Mouse (Mus musculus) cerebellum, postnatal 25 days (tissue): ENCODE data around the gene Lsm7.

Experiments used
- DNase-seq, 2 experiments: peaks; one replicate each; pipeline ENCODE4 v3.0.0; 2021; ENCODE audit warnings: mixed read lengths in 2 of 2

Lsm7 gene

DNA sequence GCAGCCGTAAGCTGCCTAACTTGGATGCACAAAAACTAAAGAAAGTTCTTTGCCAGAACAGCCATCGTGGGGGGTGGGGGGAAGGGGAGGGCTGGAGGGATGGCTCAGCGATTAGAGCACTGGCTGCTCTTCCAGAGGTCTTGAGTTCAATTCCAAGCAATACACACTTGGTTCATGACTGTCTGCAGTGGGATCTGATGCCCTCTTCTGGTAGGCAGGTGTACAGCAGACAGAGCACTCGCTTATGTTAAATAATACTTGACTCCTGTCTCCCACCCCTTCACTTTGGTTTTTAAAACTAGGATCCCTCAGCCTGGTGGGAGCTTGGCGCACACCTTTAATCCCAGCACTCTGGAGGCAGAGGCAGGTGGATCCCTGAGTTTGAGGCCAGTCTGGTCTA, 21.0 kb upstream of the Lsm7 start:
- DNase-seq, result peak; percentile 78 to 86

DNA sequence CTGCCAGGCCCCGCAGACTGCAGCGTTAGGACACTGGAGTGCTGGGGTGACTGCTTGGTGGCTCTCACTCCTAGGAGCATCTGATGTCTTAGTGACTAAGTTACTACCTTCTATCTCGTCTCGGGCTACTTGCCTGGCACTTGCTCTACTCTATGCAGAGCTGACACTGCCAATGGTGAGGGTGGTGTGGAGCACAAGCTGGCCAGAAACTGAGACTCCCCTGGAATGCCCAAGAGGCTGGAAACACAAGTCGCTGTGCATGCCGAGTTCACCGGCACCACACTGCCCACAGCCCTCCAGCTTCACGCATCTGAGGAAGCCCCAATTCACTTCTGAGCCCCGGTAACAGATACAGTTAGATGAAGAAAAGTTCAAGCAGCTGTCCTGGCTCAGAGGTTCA, 19.0 kb upstream of the Lsm7 start:
- DNase-seq, result no peak

DNA sequence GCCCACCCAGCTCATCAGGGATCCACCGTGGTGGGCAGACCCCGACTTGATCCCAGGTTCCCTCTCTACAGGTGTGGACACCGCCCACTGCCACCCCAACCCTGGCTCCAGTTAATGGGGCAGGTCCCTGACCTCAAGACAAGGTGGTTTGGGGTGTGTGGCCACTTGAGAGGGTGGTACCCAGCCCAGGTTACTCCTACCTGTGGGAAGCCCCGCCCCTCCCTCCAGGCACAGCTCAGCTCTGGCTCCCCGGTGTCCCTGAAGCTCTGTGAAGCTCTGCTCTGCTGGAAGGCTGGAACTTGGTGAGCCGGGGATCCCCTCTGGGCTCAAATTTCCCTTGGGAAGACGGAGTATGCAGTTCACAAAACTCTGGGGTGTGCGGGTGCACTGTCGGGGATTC, 16.6 kb upstream of the Lsm7 start, which contains the start of gene Tmprss9:
Tmprss9 (plus strand) TSS at position 268 of the 400 bp plus-strand sequence.
- DNase-seq, result peak in 1 of 2 experiments; percentile 31

DNA sequence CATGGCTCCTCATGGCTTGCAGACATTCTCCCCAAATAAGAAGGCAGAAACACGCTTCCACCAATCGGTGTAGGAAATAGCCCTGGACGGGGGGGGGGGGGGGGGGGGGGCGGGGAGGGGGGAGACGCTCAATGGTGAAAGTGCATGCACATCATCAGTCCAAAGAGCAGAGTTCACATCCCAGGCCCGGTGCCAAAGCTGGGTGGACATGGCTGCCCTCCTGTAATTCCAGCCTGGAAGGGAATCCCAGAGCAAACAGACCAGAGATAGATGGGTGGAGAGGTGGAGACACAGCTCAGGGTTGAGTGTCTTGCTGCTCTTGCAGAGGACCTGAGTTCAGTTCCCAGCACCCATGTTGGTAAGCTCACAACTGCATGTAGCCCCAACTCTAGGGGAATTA, 16.0 kb upstream of the Lsm7 start:
- DNase-seq, result peak in 1 of 2 experiments; percentile 50

DNA sequence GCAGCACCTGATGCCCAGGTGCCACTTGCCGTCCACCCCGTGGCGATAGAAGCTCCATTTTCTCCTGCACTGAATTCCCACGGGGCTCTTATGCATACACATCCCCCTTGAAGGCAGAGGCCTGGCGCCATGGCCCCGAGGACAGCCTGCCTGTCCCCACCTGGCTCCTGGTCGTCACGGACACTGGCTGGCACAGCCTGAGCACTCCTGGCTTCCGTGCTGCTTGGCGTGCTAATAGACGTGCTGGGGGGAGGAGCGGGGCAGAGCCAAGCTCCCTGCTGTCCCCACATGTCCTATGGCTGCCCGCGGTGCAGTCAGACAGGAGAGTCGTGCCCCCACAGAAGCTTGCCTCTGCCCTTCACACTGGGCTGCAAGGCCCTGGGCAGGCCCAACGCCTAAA, 9.4 kb upstream of the Lsm7 start:
- DNase-seq, result peak; percentile 87 to 88

DNA sequence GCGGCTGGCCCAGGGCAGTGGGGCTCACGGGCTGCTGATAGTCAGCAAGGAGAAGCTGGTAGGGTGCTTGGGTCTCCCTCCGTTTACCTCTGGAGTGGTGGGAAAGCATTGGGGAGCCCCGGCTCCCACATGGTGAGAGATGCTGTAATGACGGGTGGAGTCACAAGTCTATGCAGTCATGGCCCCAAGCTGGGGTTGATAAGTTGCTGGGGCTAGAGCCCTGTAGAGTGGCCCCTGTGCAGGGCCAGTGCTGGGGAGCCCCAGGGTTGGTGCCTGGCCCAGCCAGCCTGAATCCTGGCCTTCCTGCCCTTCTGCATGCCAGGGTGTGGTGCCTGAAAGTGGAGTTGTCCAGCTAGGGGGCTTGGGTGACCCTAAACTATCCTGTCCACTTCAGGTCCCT, 7.3 kb upstream of the Lsm7 start:
- no peak for DNase-seq

DNA sequence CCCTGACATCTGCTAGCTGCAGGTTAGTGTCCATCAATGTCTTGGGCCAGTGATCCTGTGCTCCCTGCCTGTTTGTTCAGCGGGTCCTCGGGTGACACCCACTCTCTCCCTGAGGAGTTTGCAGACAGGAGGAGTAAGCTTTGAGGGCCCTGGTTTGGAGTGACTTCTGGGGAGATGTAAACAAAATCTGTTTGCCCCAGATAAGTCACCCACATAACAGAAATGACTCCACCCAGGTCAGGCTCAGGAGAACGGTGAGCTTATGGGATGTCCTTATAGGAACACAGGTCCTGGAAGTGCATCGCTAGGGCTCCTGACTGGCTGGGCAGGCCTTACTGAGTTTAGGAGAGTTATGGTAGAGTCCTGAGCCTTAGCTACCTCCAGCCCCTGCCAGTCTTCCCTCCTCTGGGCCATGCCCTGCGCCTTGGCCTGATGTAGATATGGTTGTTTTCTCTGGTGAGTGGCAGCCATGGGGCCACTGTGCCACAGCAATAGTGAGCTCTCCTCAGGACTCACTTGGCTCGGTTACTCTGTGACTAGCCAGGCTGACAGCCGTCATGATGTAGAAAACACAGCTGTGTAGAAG, 3.4 kb upstream of the Lsm7 start:
- DNase-seq, result no peak

DNA sequence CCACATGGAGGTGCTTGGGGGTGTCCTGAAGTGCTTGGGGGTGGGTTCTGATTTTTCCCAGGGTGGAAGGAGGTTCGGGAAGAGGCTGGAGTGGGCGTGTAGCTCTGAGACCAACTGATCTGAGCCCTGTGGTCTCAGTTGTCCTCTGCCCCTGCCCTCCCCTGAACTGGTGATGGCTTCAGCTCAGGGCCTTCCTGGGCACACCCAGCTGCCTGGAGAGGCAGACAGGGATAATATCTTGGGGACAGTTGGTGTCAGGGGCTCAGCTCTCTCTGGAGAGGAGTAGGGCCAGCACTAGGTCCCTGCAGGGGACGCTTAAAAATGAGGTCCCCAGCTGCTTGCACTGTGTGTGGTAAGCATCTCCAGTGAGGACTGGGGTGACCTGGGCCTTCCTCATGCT, 2.8 kb upstream of the Lsm7 start:
- no peak for DNase-seq

DNA sequence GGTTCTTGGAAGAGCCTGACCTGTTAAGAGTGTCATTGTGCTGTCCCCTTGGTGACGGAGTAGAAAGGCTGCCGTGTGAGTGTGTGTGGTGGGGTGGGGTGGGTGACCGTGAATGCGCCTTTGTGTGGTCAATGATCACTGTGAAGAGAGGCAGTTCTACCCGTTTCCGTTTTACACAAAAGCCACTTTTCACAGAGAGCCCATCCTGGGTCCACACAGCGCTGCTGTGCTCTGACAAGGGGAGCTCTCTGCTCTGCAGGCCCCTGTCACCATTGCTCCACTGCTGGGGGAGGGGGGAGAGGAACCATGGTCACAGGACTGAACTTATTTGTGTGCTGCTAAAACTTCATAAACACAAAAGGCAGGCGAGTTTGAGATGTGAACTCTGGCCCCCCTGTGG, 2.4 kb upstream of the Lsm7 start:
- DNase-seq, result no peak

DNA sequence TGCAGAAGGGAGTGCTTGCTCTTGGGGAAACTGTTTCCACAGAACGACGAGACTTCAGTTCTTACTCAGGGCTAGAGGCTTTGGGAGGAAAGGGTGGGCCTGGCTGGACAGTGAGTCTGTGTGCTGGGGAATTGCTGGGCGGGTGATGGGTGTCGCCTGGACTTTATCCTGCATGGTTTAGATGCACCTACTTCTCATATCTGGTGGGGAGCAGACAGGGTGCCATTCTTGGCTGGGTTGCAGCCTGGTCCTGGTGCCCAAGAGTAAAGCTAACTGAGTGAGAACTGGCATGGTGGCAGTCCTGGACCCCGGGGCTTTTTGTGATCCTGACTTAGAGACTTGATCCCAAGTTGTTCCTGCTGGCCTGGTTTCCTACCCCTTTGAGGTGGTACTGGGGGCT, 1.9 kb upstream of the Lsm7 start:
- DNase-seq, result no peak

DNA sequence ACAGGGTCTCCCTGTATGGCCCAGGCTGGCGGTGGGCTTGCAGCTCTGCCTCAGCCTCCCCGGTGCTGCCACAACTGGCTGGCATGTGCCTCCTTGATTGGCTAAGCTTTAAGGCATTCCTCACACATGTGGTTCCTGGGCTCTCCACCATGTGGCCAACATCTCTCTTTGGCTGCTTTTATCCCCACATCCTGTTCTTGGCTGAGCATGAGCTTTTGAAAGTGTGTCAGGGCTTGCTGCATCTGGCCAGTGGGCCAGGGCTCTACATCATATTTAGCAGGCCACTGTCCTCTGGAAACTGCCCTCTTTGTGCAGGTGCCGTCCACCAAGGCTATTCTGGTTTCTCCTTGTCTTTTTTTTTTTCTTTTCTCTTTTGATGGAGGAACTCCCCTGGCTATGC, 1.3 kb upstream of the Lsm7 start:
- DNase-seq, result no peak

DNA sequence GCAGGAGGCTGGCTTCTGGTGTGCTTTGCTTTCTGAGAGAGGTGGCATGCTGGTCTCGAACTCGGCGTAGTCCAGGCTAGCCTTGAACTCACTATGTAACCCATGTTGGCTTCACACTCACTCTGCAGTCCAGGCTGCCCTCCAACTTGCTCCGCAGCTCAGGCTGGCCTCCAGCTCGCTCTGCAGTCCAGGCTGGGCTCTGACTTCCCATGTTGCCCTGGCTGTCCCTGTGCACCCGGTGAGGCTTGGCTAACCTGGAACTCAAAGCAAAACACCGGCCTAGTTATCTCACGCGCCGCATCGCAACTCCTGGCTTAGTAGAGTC, 702 bp upstream of the Lsm7 start:
- peak; percentile 72 to 79 for DNase-seq

DNA sequence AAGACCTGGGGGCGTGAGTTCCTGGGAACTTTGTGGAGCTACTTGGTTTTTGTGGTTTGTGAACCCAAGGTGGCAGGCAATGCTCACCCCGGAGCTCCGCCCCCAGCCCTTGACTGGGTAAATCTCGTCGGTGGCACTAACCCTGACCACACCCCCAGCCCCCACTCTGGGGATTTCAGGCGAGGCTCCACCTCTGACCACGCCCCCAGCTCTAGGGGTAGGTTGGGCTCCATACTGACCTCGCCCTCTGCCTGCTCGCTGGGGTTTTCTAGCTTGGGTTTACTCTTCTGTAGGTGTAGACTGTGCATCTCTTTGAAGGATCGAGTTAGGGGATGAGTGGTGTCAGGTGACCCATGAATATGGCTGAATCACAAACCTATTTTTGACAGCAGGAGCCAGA, 6.4 kb downstream of the Lsm7 start:
- DNase-seq, result no peak

DNA sequence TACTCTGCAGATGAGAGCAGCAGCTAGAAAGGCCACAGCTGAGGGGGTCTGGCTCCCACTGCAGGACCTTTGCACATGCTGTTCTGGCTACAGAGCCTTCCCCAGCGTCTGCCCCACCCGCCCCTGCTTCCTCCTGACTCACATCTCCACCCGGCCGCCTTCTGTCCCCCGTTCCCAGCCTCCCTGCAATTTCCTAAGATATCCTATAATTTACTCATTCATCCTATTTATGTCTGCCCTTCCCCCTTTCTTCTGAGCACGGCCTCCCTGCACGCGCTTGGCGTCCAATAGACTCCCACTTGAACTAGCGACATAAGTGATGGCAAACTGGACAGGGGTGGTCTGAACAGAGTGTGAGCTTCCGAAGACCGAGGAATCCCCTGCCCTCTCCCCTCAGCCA, 9.3 kb downstream of the Lsm7 start:
- DNase-seq, result no peak

DNA sequence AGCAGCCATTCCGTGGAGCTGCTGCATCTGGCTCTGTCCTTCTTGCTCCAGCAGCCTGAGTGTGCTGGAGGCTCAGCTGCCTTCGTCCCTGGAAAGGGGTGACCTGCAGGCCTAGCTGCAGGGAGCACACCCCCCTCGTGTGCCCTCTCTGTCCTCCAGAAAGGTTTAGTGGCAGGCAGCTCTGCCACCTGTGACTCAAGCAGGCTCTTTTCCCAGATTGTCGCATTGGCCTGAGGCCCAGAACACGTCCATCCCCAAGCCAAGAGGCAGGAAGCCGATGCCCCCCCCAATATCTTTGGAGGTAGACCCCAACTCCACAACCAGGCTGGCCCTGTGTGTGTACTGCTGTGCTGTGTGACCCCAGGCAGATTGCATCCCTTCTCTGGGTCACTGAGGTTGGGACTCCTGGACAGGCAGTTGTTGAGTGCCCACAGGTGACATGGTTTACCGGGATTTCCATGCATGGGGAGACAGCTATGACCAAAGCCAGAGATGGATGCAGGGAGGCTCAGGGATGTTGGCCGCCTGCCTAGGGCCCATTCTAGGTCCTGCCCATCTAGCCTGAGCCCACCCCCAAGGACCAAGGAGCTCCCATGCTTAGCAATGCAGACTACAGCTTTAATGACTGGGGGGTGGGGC, 9.8 kb downstream of the Lsm7 start:
- DNase-seq, result peak; percentile 48 to 64

DNA sequence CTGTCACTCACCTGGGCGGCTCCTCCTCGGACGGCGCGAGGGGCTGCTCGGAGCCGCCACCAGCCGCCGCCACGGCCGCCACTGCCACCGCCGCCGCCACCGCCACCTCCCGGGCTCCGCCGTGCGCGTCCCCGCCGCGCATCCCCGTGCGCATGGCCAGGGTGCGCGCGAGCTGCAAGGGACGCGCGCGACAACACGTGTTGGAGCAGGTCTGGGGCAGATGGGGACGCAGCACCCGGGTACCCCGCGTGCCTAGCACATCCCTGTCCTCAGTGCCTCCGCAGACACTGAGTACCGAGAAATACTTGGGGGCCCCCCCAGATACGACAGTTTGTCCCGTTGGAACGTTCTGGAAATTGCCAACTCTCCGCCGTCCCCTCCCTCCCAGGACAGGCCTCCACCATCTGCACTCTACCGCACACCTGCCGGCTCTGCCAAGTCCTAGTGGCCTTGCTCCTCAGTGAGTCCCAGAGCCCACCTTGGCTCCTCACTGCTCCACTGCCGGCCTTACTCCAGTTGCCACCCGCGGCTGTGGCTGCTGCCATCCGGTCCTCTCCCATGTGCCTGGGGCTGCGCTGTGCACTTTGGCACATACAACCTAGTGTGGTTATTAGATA, 11.0 kb downstream of the Lsm7 start, which contains the start of gene Lingo3:
Lingo3 (minus strand) TSS at position 109 of the 617 bp plus-strand sequence.
- DNase-seq, result peak; percentile 88 to 92

DNA sequence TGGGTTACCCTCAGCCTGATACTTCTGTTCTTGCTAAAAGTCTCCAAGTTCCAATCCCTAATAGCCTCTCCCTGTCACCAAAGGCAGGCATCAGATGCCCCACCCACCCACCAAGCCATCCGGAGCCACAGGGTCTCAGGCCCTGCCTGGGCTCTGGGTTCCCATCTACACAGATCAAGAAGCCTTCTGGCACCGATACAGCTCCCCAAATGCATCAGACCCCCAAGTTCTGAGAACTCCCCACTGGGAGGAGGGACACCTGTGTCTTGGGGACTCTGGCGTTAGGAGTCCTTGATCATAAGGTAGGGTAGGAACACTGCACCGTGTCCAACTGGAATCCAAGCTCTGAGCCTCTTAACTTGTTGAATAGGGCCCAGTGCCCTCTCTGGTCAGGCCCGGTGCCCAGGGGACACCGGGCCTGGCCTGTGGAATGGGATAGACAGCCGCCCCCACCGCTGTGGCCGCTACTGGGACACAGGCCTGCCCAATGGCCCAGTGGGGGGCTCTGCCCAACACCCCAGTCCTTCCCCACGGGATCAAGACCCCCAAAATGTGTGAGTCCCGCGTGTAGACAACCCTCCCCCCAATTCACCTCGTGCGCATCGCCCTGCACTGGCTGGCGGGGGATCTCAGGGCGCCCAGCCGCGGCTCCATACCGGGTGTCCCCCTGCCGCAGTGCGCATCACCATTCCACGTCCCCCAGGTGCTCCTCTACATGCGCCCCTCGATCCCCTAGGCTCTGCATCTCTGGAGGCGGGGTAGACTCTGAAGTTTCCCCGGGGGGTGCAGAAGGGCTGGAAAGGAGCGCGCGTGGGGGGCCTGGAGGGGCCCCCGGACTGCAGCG, 11.7 kb downstream of the Lsm7 start:
- DNase-seq, result peak; percentile 52 to 59

DNA sequence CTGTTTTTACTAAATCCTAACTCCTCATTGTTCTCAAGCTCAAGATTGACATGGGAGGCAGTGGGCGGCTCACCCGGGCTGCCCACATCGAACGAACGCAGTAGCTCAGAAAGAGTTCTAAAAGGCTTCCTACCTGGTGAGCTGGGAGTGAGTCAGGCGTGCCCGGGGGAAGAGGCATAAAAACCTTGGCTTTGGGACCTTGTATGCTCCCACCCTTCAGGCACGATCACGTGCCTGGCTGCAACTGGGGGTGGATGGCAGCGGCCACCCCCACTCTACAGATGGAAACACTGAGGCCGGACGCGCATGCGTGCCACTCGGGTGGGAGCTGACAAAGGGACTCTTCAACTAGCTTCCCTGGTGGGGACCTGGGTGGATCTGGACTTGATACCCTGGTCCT, 12.7 kb downstream of the Lsm7 start:
- DNase-seq, result no peak

DNA sequence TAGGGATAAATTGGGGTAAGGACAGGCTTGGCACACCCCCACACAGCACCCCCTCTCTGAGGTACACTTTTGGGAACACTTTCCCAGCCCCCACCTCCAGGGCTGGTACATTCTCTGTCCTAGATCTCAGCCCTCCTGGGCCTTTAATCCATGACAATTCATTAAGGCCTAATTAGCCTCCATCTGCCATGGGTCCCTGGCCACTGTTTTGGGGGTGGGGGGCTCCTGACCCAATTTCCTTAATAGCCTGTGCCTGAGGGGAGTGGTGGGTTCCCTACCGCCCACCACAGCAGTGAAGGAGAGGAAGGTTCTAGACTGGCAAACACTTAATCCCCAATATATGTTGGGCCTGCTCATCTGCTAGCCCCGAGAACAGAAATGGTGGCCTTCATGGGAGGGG, 13.3 kb downstream of the Lsm7 start:
- no peak for DNase-seq

DNA sequence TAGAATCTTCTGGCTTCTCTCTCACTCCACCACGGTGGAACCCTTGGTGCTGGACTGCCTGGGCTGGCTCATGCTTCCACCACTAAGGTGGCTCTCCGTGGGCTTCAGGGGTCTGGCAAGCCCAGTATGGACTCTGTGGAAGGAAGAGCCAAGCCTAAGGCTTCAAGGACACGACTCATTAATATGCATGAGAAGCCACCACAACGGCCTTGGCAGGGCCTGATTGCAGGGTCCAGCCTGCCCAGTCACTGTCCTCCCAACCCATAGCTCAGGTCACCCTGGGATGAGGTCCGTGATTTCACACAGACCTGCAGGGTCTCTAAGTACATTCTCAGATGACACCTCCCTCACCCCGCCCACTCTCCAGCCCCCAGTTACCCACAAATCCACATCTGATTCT, 15.2 kb downstream of the Lsm7 start:
- peak in 1 of 2 experiments; percentile 22 for DNase-seq

DNA sequence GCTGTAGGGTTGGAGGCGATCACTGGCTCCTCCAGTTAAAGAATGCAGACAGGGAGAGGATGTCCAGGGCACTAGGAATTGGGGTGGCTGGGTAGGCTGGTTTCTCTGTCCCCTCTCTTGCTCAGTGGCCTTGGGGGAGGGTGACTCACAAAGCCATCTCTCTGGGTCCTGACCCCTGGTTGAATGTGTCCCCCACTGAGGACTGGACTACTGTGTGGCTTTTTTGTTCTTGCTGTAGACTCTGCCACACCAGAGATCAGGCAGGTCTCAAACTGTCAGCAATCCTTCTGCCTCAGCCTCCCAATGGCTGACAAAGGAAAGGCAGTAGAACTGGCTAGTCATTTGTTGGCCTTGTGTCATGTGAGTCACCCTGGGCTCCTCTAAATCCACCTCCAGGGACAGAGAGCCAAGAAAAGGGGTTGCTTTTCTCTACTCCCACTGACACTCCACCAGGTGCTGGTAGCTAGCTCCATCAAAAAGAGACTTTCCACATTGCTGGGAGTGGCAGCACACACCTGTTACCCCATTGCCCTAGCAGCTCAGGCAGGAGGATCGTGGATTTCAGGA, 16.6 kb downstream of the Lsm7 start:
- DNase-seq, result peak in 1 of 2 experiments; percentile 50

DNA sequence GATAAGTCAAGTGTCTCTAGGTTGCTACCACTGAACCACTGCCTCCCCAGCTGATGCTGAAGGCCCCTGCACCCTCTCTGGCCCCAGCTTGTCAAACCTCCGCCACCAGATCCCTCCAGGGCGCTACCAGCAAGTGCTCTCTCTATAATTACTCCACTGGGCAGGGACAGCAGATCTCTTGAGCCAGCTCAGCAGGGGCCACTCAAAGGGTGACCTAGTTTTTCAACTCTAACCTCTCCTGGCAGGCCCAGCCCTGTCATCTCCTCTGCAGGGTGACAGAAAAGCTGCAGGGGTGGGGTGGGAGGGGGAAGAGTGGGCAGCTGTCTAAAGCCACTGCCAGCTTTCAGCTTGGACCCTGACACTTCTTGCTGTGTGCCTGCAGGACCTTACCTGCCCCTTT, 17.2 kb downstream of the Lsm7 start:
- peak; percentile 76 to 78 for DNase-seq

DNA sequence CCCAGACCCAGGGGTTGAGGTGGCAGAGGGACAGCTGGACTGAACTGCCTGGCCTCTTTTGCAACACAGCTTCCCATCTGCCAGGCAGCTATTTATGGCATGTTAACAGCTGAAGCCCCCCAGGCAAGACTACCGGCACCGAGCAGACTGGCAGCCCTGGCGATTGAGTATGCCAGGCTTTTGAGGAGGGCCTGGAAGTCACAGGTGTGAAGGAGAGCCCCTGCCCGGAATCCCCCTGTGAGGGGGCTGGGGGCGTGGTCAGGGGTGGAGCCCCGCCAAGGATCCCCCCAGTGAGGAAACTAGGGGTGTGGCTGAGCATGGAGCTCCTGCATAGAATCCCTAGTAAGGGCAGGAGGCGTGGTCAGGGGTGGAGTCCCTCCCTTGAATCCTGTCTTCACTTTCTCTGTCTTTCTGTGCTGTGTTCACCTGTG, 18.0 kb downstream of the Lsm7 start:
- peak; percentile 64 to 71 for DNase-seq
